Mouse (Mus musculus) olfactory bulb, adult 2 months (tissue): ENCODE data around the gene Pxn. TPM values are rescaled to one million over a fixed set of nuclear protein-coding genes. Genes with fewer than 3 reads are reported as not detected.
"Not testable (repeated sequence)": the region's sequence is repeated elsewhere in the genome, so short reads cannot be mapped to it uniquely, and the experiment has no call there.

Source experiments
- H3K27ac ChIP-seq: fragments of 200-500 bp; 2 replicates; pipeline ENCODE4 v1.5.1; 2012; ENCODE audit warnings: low read depth, low read length; ENCODE audit not compliant: insufficient read depth
- H3K4me1 ChIP-seq: fragments of 200-500 bp; 2 replicates; pipeline ENCODE4 v1.6.1; 2012; ENCODE audit warnings: low read length; ENCODE audit not compliant: control insufficient read depth, insufficient read depth
- H3K4me3 ChIP-seq: fragments of 200-500 bp; 2 replicates; pipeline ENCODE4 v1.5.1; 2012; ENCODE audit warnings: mild to moderate bottlenecking, low read depth, low read length, moderate library complexity; ENCODE audit not compliant: insufficient read depth
- CTCF ChIP-seq: fragments of 200-500 bp; IDR thresholded peaks from 2 replicates; pipeline ENCODE4 v1.5.1; 2012; ENCODE audit warnings: low read depth, mild to moderate bottlenecking, low read length, moderate library complexity; ENCODE audit not compliant: insufficient read depth
- POLR2A ChIP-seq: fragments of 200-500 bp; IDR thresholded peaks from 2 replicates; pipeline ENCODE4 v1.6.1; 2012; ENCODE audit warnings: mild to moderate bottlenecking, low read depth, low read length, moderate library complexity; ENCODE audit not compliant: insufficient read depth
- WGBS: fragments of 180-500 bp; shearing (Covaris S2); methylation state at CpG from one replicate; pipeline ENCODE4 v1.1.7; 2018; 5-methylcytosine and 5-hydroxymethylcytosine counted together
- polyA plus RNA-seq: library from polyadenylated mRNA; stranded (reverse); fragments of >200 nt; gene quantifications from 2 replicates; pipeline ENCODE4 v1.2.4, GENCODE M21; 2012; ENCODE audit warnings: low replicate concordance; ENCODE audit not compliant: missing spikeins, insufficient read depth, insufficient read length

Pxn gene
- polyA plus RNA-seq, 1 experiment = not detected

DNA sequence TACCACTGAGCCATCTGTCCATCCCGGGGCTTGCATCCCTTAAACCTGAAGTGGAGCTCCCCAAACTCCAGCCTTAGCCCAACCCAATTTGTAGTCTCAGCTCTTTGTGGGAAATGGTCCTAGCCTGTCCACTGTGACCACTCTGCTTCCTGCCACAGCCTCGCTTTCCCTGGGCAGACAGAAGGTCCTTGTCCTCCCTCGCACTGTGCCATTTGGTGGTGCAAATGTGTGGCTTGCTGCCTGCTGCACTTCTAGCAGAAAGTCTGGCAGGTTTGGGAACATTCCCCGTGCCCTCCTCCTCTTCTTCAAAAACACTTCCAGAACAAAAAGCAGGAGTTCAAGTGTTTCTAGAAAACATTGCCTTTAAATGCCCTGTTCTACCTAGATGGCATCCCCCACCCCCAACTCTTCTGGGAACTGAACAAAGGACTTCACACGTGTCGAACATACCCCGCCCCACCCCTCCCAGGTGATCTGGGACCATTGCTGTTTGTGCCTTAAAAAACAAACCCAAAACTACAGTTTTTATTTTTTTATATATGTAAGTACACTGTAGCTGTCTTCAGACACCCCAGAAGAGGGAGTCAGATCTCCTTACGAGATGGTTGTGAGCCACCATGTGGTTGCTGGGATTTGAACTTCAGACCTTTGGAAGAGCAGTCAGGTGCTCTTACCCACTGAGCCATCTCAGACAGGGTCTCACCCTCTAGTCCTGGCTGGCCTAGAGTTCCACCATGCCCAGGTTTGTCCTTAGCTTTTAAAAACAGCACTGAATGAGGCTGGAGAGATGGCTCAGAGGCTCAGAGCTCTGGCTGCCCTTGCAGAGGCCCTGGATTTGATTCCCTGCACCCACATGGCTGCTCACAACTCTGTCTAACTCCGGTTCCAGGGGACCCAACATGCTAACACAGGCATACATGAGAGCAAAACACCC lies 7.9 kb upstream of the Pxn start:
- TF ChIP-seq POLR2A (no peak), CTCF (no peak)
- H3K4me1 ChIP-seq = 0 out of 2 replicates have a peak, but pooled peaks cover 4% of the 10 kb centered on the region
- 67% methylated on average over 9 of the region's 9 CpGs for WGBS
- H3K4me3 ChIP-seq = no peak overlapping the region
- H3K27ac ChIP-seq = no peak overlapping the region

DNA sequence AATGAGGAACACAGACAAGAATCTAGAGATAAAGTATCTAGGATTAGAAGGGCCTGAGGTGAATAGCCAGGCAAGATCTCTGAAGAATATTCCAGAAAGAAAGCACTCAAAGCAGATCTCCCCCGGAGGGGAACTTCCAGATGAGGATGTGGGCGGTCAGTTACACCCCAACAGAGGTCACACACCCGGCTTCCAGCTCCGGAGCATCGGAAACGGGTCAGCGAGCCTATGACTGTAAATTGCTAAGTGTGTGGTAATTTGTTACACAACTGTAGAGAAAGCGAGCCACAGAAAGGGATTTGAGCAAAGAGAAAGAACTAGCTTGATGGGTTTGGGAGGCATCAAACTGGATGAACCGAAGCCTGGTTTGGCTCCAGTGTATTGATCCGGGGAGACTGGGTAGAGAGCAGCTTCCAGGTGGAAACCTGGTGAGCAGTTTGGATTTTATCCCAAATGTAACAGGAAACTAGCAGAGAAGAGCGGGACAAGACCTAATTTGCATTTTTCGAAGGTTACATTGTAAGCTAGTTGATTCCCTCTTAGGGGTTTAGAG lies 6.0 kb upstream of the Pxn start:
- H3K27ac ChIP-seq = no peak overlapping the region
- TF ChIP-seq POLR2A (no peak), CTCF (no peak)

DNA sequence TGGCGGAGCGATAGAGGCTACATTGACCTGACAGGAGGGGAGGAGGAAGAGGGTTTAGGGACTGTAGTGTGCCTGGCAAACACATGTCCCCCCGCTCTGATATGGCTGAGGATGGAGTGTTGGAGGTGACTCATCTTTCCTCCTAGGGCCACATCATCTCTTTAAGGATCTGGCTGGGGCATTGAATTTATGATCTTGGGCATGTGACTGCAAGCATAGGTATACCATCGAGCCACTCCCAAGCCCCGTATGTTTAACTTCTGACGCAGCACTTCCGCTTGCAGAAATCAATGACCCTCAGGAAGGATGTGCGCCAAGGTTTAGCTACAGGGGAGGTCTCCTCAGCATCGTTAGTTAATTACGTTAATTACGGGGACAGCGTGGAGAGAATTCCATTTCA lies 3.4 kb upstream of the Pxn start:
- no peak overlapping the region for H3K4me3 ChIP-seq
- TF ChIP-seq POLR2A = no peak
- no peak for TF ChIP-seq CTCF
- peaks cover 12% of the 10 kb centered on the region for H3K4me1 ChIP-seq
- no peak overlapping the region for H3K27ac ChIP-seq
- 56% methylated on average over 12 of the region's 12 CpGs for WGBS

More for the DNA sequence above, 6.0 kb upstream of the Pxn start:
- Histone ChIP-seq H3K4me1 (0 out of 2 replicates have a peak, but pooled peaks cover 2% of the 10 kb centered on the region), H3K4me3 (no peak overlapping the region)
- 78% methylated on average over 12 of the region's 12 CpGs for WGBS

DNA sequence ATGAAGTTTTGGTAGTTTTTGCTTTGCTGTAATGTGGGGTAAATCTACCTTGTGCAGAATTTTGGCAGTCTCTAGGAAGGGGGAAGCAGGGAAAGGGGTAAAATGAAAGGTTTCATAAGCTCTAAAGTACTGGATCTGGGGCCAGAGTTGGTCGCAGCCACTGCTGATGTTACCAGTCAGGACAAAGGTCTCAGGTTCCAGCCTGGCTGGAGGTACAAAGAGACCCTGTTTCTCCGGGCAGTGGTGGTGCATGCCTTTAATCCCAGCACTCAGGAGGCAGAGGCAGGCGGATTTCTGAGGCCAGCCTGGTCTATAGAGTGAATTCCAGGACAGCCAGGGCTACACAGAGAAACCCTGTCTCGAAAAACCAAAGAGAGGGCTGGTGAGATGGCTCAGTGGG lies 859 bp upstream of the Pxn start:
- not testable (repeated sequence) for H3K27ac ChIP-seq, H3K4me3 ChIP-seq
- WGBS = 72% methylated on average over 4 of the region's 4 CpGs
- peaks cover 28% of the 10 kb centered on the region for H3K4me1 ChIP-seq

DNA sequence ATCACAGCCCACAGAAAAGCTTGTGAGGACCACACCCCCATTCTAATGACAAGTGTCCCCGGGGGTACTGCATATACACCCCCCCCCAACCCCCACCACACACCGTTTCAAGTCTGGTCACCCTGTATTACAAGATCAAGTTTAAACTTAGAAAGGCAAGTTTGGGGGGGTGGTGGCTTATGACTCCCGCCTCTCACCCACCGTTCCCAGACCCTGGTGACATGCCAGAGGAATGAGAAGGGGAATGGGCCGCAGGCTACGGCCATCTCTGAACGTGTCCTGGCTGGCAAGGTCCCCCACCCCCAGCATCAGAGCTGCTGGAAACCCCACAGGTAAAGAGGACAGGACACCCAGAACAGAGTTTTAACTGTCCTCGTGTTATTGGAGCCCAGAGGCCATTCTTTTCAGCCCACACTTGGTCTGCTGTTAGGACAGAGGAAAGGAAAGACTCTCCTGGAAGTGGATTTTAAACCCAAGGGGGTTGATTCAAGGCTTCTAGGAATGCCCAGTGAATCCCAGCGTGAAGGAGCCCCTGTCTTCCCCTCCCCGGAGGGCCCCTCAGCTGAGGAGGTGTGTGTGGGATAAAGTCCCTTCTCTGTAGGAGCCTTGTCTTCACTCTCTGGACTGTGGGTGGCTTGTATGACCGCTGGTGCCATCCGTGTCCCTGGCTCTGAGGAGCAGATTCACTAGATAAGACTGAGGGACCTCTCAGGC lies 948 bp downstream of the Pxn start:
- 22% methylated on average over 12 of the region's 12 CpGs for WGBS
- Histone ChIP-seq H3K4me3 (peak overlapping the region; percentile 60), H3K27ac (no peak overlapping the region), H3K4me1 (peaks cover 28% of the 10 kb centered on the region)
- TF ChIP-seq POLR2A = no peak
- no peak for TF ChIP-seq CTCF

DNA sequence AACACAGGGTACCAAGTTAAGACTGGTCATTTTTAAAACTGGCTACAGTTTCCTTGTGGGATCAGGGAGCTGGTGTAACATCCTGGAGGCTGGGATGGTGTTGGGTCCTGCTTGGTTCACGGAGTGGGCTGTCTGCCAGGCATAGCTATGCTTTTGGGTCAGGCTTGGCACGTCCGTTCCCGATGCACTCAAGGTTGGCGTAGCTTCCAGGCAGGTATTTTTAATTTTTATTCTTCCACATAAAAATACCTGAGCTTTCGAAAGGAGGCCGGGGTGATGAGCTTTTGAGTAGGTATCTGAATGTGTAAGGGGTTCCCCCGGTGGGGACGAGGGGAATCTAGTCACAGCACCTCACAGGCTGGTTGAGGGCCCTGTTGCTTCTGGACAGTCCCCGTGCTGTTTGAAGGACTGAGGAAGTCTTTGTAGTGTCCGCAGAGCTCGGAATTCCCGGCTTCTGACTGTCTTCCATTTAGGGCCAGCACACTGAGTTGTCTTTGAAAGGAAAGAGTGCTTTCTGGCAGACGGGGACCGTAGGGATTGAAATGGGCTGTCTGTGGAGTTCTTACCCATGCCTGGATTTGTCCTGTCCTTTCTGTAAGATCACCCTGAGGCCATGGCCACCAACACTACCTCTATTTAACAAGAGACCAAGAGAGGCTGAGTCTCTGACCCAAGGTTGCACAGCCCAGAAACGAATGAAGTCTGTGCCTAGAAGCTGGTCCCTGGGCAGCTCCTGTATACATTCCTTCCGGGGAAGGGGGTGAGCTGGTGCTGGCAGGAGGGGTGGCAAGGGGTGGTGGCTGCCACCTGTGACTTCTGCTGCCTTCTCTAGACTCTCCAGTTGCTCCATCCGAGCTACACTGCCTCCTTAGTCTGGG lies 1.7 kb downstream of the Pxn start:
- Histone ChIP-seq H3K4me1 (peaks cover 28% of the 10 kb centered on the region), H3K4me3 (peak overlapping the region; percentile 60), H3K27ac (no peak overlapping the region; the same call in 1 of the 2 replicates)
- 58% methylated on average over 18 of the region's 18 CpGs for WGBS
- no peak for TF ChIP-seq CTCF
- TF ChIP-seq POLR2A = no peak

DNA sequence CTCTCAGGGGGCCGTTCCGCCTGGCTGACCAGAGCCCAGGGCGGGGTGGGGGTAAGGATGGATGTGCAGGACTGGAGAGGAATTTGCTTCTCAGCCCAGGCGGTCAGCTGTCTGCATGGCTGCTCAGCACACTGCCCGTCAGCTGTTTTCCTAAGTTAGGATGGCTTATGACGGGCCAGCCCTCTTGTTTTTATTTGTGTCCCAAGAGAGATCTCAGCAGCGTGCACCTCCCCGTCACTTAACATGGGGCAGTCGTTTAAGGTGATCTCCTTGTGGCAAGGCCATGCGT lies 2.3 kb downstream of the Pxn start:
- no peak for TF ChIP-seq POLR2A
- no peak for TF ChIP-seq CTCF
- H3K4me1 ChIP-seq = peaks cover 28% of the 10 kb centered on the region
- WGBS = 59% methylated on average over 10 of the region's 10 CpGs
- peak overlapping the region; percentile 13 for H3K4me3 ChIP-seq
- no peak overlapping the region; the same call in 1 of the 2 replicates for H3K27ac ChIP-seq

DNA sequence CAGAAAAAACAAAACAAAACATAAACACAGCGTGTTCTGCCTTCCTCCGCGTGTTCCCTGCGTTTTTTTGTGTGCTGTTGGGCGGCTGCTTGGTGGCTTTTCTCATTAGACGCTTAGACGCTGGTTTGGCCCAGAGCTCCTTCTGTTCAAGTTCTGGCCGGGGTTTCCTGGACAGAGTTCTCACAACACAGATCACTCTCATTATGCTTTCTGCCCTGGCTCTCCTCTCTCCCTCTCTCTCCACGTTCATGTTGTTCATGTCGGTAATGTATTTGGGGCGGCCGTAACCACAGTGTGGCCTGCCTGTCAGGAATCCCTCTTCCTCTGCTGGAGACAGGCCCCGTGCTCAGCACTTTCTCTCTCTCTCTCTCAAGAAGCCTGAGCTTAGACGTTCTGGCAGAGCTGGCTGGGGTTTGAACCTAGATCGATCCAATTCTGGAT lies 2.9 kb downstream of the Pxn start:
- Histone ChIP-seq H3K27ac (peak overlapping the region; percentile 56), H3K4me3 (no peak overlapping the region), H3K4me1 (peaks cover 31% of the 10 kb centered on the region)
- TF ChIP-seq POLR2A = no peak
- WGBS = 55% methylated on average over 15 of the region's 15 CpGs
